Mouse (Mus musculus): ENCODE results near the gene Xylt1.

The Xylt1 gene

GRCm38 (mm10) chr7:117393976-117394375 lies 13.2 kb downstream of the Xylt1 start:
- in situ Hi-C loops (cut with MboI, MseI), result loop anchor here in 1 of 2 experiments (25.0 kb wide), 1 partner anchor 1082 kb away; the partner anchor contains the start of gene Plekha7

DNA sequence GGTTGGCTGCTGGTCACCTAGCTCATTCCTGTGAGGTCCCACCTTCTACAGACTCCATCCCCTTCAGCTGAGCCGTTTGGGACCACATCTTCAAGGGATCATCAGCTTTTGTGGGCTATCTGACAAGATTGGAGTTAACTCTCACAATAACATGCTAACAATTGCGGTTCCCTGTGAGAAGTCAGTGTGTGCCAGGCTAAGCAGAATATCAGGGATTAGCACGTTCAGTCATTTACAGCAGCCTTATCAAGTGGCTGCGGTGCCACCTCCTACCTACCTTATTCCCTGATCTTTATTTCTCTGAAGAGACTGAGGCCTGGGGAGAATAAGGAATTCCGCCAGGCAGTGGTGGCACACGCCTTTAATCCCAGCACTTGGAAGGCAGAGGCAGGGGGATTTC lies 13.6 kb downstream of the Xylt1 start:
- in situ Hi-C loops (cut with MboI, MseI), result loop anchor here in 1 of 2 experiments (25.0 kb wide), 1 partner anchor 1082 kb away; the partner anchor contains the start of gene Plekha7

DNA sequence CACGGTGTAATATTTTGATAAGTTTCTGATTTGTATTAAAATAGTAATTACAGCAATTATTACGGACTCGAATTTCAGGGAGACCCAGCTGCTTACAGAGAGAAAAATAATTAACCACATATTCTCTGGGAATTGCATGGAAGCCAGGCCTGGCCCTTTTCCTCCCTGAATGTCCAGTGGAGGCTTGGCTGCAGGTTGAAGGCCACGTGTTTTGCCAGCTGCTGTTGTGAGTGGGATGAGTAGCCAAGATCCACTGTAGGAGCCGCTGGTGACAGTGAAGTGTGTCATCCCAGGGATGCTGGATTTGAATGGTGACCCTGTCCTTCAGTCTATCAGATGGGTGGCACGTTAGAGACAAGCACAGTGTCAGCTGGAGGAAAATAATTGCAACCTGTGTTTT lies 14.7 kb downstream of the Xylt1 start:
- in situ Hi-C loops (cut with MboI, MseI), result loop anchor here in 1 of 2 experiments (25.0 kb wide), 1 partner anchor 1083 kb away; the partner anchor contains the start of gene Plekha7

GRCm38 (mm10) chr7:117397877-117398276 lies 17.1 kb downstream of the Xylt1 start:
- in situ Hi-C loops (cut with MboI, MseI), result loop anchor here in 1 of 2 experiments (25.0 kb wide), 1 partner anchor 1086 kb away; the partner anchor contains the start of gene Plekha7

DNA sequence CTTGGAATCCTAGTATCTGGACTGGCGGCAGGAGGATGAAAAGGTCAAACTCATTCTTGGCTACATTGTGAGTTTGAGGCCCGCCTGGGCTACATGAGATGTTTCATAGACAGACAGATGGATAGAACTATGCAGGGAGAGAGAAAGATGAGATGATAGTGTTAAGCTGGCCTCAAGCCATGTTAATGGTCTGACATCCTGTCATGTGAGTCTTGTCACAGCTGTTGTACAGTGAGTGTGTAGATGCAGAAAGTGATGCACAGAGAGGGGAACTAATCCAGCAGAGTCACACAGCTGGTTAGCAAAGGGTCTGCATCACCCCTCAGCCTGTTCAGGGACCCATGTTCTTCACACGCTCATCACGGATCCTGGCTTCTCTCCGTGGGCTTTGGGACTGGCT lies 19.2 kb downstream of the Xylt1 start:
- in situ Hi-C loops (cut with MboI, MseI), result loop anchor here in 1 of 2 experiments (25.0 kb wide), 1 partner anchor 1088 kb away; the partner anchor contains the start of gene Plekha7

- in situ Hi-C loops (cut with MboI, MseI), result no loop called here
These were observed 20.8 kb downstream of the Xylt1 start for GRCm38 (mm10) chr7:117401581-117401980.

- in situ Hi-C loops (cut with MboI, MseI), result no loop called here
These were observed 25.6 kb downstream of the Xylt1 start for GRCm38 (mm10) chr7:117406336-117406735.

DNA sequence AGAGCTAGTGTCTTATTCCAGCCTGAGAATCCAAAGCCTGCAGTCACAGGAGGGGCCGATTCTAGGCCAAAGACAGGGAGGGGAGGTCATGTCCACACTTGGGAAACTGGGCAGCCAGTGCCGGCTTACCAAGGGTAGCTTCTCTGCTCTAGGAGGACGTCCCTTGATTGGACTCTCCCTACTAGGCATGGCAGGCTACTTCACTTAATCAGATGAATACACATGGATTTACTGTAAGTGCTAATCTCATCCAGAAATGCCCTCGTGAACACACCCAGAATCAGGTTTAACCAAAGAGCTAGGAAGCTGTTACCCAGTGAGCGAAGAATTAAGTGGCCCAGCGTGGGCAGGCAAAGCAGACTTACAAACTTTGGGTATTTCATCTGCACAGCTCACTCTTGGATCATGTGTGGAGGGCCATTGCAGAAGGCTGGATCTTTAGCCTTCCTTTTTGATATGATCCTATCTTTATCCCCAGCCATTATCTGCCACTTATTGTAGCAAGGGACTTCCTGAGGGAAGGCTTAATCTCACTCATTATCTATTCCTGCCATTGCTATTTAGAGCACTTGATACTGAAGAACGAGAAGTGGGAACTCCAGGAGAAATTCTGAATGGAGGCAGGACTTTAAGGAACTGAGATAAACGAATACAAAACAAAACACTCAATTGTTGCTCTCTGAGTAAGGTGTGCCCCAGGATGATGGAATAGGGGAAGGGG lies 28.6 kb downstream of the Xylt1 start:
- in situ Hi-C loops (cut with MboI, MseI), result no loop called here

- in situ Hi-C loops (cut with MboI, MseI), result no loop called here
These were observed 31.1 kb downstream of the Xylt1 start for GRCm38 (mm10) chr7:117411874-117412273.

DNA sequence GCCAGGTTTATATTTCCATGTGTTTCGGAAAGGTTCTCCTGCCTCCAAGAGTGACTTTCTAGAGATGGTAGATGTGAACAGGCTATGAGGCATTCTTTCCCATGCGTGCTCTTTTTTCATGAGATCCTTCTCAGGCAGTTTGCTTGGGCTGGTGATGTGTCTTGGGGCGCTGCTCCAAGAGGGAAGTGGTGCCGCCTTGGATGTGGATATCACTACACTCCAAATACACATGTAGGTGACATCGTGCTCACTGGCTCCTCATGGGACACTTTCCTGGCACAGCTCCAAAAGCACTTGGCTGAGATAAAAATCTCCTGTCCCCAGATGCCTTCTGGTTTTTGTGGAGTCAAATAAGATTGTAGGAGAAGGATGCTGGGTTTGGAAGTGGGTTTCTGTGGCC lies 31.6 kb downstream of the Xylt1 start:
- in situ Hi-C loops (cut with MboI, MseI), result no loop called here

GRCm38 (mm10) chr7:117414341-117415008 lies 33.7 kb downstream of the Xylt1 start:
- in situ Hi-C loops (cut with MboI, MseI), result no loop called here

- in situ Hi-C loops (cut with MboI, MseI), result no loop called here
These were observed 34.2 kb downstream of the Xylt1 start for GRCm38 (mm10) chr7:117415009-117415363.

- in situ Hi-C loops (cut with MboI, MseI), result no loop called here
These were observed 38.3 kb downstream of the Xylt1 start for GRCm38 (mm10) chr7:117419041-117419440.

- in situ Hi-C loops (cut with MboI, MseI), result no loop called here
These were observed 39.1 kb downstream of the Xylt1 start for GRCm38 (mm10) chr7:117419846-117420245.

- in situ Hi-C loops (cut with MboI, MseI), result no loop called here
These were observed 39.5 kb downstream of the Xylt1 start for GRCm38 (mm10) chr7:117420301-117420700.

- in situ Hi-C loops (cut with MboI, MseI), result no loop called here
These were observed 40.2 kb downstream of the Xylt1 start for GRCm38 (mm10) chr7:117420836-117421566.

GRCm38 (mm10) chr7:117424841-117425240 lies 44.1 kb downstream of the Xylt1 start:
- in situ Hi-C loops (cut with MboI, MseI), result loop anchor here (5.0 kb wide), 1 partner anchor 43 kb away; the partner anchor contains the start of gene Xylt1 (in 2 of the 2)

DNA sequence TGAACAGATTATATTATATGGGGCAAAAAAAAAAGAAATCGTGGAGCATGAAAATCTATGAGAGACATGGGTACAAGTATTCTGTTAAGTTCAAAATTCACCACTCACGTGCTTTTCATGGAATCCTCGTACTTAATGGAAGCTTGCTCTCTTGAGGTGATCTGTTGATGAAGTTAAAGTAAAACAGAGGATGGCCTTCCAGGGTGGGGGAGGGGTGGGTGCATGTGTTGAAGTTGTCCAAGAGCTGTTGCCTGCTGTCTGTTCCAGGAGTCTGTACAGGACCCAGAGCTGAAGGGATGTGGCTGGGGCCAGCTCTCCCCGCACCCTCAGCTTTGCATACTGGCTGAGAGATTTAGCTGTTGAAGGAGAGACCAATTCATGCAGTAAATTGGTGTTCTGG lies 45.6 kb downstream of the Xylt1 start:
- in situ Hi-C loops (cut with MboI, MseI), result loop anchor here (5.0 kb wide), 1 partner anchor 44 kb away; the partner anchor contains the start of gene Xylt1 (in 2 of the 2)

GRCm38 (mm10) chr7:117428690-117429224 lies 48.0 kb downstream of the Xylt1 start:
- in situ Hi-C loops (cut with MboI, MseI), result loop anchor here (5.0 kb wide), 1 partner anchor 46 kb away; the partner anchor contains the start of gene Xylt1 (in 2 of the 2)

DNA sequence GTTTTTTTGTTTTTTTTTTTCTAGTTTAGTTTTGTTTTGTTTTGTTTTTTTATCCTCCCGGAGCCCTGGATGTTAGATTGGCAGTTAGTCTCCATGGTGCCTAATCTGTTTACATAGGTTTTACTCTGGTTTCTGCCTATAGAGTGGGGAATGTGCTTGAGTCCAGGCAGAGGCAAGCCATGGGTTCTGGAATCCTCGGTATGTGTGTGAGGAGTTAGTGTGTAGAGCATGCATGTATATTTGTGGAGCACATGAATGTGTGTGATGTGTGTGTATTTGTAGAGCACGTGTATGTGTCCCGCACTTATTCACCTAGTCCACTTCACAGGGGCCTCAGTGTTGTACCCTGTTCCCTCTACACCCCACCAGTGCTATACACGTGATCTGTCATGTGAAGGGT lies 48.7 kb downstream of the Xylt1 start:
- in situ Hi-C loops (cut with MboI, MseI), result loop anchor here (5.0 kb wide), 1 partner anchor 47 kb away; the partner anchor contains the start of gene Xylt1 (in 2 of the 2)

GRCm38 (mm10) chr7:117429895-117430294 lies 49.1 kb downstream of the Xylt1 start:
- in situ Hi-C loops (cut with MboI, MseI), result loop anchor here (5.0 kb wide), 1 partner anchor 48 kb away; the partner anchor contains the start of gene Xylt1 (in 2 of the 2)

All from T-helper 17 cell (primary cell).